Mouse (Mus musculus) forebrain, postnatal 0 days (tissue): Measurements from ENCODE around the gene Hip1r. TPM values are rescaled to one million over a fixed set of nuclear protein-coding genes. Genes with fewer than 3 reads are reported as not detected.

Source experiments
- ATAC-seq: fragments of 200-750 bp; cut with Nextera tagmentation; 2 replicates; pipeline ENCODE4 v1.8.0; 2017; ENCODE audit warnings: mild to moderate bottlenecking, moderate library complexity
- DNase-seq: peaks from one replicate; pipeline ENCODE4 v3.0.0-alpha.2; 2015
- H3K27ac ChIP-seq: fragments of 300-500 bp; sonication (generic); 2 replicates; pipeline ENCODE4 v1.5.1; 2014; ENCODE audit warnings: low read depth, mild to moderate bottlenecking, antibody characterized with exemption, low read length, moderate library complexity, mixed read lengths
- H3K27me3 ChIP-seq: fragments of 300-500 bp; sonication (generic); 2 replicates; pipeline ENCODE4 v1.6.1; 2014; ENCODE audit warnings: mild to moderate bottlenecking, low read length, mixed read lengths; ENCODE audit not compliant: insufficient read depth
- H3K36me3 ChIP-seq: fragments of 300-500 bp; sonication (generic); 2 replicates; pipeline ENCODE4 v1.6.1; 2014; ENCODE audit warnings: mild to moderate bottlenecking, moderate library complexity; ENCODE audit not compliant: insufficient read depth
- H3K4me1 ChIP-seq: fragments of 300-500 bp; sonication (generic); 2 replicates; pipeline ENCODE4 v1.6.1; 2014; ENCODE audit warnings: antibody characterized with exemption; ENCODE audit not compliant: insufficient read depth
- H3K4me2 ChIP-seq: fragments of 300-500 bp; sonication (generic); 2 replicates; pipeline ENCODE4 v1.6.1; 2014; ENCODE audit warnings: low read depth, mild to moderate bottlenecking, moderate library complexity
- H3K4me3 ChIP-seq: fragments of 300-500 bp; sonication (generic); 2 replicates; pipeline ENCODE4 v1.5.1; 2014; ENCODE audit warnings: low read depth, low read length, mixed read lengths
- H3K9ac ChIP-seq: fragments of 300-500 bp; sonication (generic); 2 replicates; pipeline ENCODE4 v1.6.1; 2014; ENCODE audit warnings: mild to moderate bottlenecking
- H3K9me3 ChIP-seq: fragments of 300-500 bp; sonication (generic); 2 replicates; pipeline ENCODE4 v1.6.1; 2016; ENCODE audit warnings: low read length
- CTCF ChIP-seq: sonication (generic); IDR thresholded peaks from 2 replicates; pipeline ENCODE4 v1.5.1; 2016; ENCODE audit warnings: antibody characterized with exemption, control low read depth, low read depth
- WGBS: fragments of 180-500 bp; shearing (Covaris S2); extraction: QIAGEN DNeasy Blood & Tissue Kit; methylation state at CpG from one replicate; pipeline ENCODE4 v1.1.7; 2014; 5-methylcytosine and 5-hydroxymethylcytosine counted together
- polyA plus RNA-seq: library from polyadenylated mRNA; unstranded; fragments of >200 nt; fragmentation: Nextera tagmentation; extraction: Ambion mirVana; gene quantifications from 2 replicates; pipeline ENCODE4 v1.2.1, GENCODE M21; 2015
- total RNA-seq: library from RNA; depleted of rRNA; stranded (reverse); fragments of >200 nt; gene quantifications from 2 replicates; pipeline ENCODE4 v1.2.3, GENCODE M21; 2014

Gene Hip1r
- total and polyA plus RNA-seq, 2 experiments from 2014 or later = 29.8 to 52.2 TPM

DNA sequence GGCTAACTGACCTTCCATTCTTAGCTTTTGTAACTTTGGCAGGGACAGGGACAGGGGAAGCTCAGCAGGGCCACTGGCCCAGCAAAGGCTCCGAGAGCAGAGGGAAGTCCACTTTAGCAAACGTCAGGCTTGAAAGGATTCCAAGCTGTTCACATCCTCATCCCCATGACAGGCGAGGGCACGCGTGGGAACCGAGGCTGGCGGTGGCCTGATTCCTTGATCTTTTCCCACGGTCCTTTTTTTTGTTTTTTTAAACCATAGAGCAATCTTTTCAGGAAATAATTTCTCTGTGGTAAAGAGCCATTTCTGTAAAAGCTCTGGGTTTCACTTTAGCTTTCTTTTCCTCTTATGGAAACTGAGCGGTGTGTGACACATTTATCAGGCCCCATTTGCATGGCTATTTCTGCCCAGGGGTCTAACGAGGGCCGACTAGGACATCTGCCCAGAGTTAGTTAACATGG is 41.4 kb downstream of the Hip1r start:
- Histone ChIP-seq H3K27ac (0 out of 2 replicates have a peak overlapping the region, but pooled peaks have one; percentile 24), H3K9me3 (no peaks in the 10 kb centered on the region), H3K27me3 (no peaks in the 10 kb centered on the region), H3K4me2 (no peak overlapping the region), H3K4me1 (peaks cover 33% of the 10 kb centered on the region), H3K36me3 (peaks cover 6% of the 10 kb centered on the region; the same call in 1 of the 2 replicates), H3K9ac (no peak overlapping the region), H3K4me3 (no peak overlapping the region)
- DNase-seq (peak; percentile 44), ATAC-seq (no peak)
- no peak for TF ChIP-seq CTCF
- WGBS = 8% methylated on average over 11 of the region's 11 CpGs

- no peak overlapping the region for H3K27ac ChIP-seq
- no peaks in the 10 kb centered on the region for H3K9me3 ChIP-seq
- H3K4me1 ChIP-seq = peaks cover 33% of the 10 kb centered on the region
- H3K9ac ChIP-seq = no peak overlapping the region
- no peak for TF ChIP-seq CTCF
- WGBS = 73% methylated on average over 2 of the region's 2 CpGs
- H3K4me2 ChIP-seq = no peak overlapping the region
- peaks cover 4% of the 10 kb centered on the region; the same call in 1 of the 2 replicates for H3K36me3 ChIP-seq
- ATAC-seq (no peak), DNase-seq (no peak)
- H3K4me3 ChIP-seq = no peak overlapping the region
- H3K27me3 ChIP-seq = no peaks in the 10 kb centered on the region
These were observed 42.3 kb downstream of the Hip1r start for GRCm38 (mm10) chr5:124015727-124016126.

DNA sequence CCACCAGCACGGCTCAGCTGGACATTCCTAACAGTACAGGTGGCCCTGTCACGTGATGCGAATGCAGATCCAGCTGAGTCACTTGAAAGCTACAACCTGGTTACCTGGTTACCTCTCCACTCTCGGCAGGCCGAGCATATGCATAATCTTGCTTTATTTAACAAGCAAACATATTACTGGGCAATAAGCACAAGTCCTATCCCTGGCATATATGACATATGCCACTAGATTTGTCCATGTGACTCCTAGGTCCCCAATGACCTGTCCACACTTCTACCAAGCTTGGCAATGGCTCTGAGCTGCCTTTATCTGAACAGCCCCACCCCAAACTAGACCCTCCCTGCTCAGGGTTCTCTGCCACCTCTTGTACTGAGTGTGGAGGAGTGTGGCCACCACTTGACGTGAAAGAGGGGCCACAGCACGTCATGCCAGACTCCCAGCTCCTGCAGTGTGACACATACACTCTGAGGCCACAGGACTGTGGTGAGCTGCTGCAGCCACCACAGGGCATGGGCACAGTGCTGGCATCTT is 42.9 kb downstream of the Hip1r start:
- no peak overlapping the region for H3K27ac ChIP-seq
- H3K9ac ChIP-seq = no peak overlapping the region
- WGBS = 84% methylated on average over 7 of the region's 7 CpGs
- TF ChIP-seq CTCF = no peak
- H3K9me3 ChIP-seq = no peaks in the 10 kb centered on the region
- H3K36me3 ChIP-seq = peaks cover 4% of the 10 kb centered on the region
- no peaks in the 10 kb centered on the region for H3K27me3 ChIP-seq
- DNase-seq = no peak
- peaks cover 27% of the 10 kb centered on the region for H3K4me1 ChIP-seq
- H3K4me3 ChIP-seq = no peak overlapping the region
- ATAC-seq = no peak
- H3K4me2 ChIP-seq = no peak overlapping the region

DNA sequence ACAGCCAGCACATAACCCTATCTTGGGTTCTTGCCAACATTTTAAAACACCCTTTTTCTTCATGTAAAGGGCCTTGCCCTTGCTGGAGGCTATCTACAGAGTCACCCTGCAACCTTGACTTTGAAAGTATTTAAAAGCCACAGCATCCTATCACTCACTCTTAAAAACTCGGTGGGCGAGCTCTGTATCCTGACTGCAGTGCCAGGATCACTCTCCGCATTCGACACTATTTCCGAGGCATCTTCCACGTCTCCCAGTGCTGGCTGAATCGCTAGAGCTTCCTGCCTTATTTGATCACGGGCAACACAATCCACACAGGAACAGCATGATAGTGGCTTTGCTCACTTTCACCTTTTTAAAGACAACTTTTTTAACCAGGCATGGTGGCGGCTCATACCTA is 44.5 kb downstream of the Hip1r start:
- Histone ChIP-seq H3K9me3 (no peaks in the 10 kb centered on the region), H3K4me2 (no peak overlapping the region), H3K4me1 (peaks cover 14% of the 10 kb centered on the region), H3K4me3 (no peak overlapping the region), H3K9ac (no peak overlapping the region), H3K36me3 (peaks cover 7% of the 10 kb centered on the region), H3K27me3 (no peaks in the 10 kb centered on the region), H3K27ac (no peak overlapping the region)
- DNase-seq = no peak
- 57% methylated on average over 9 of the region's 9 CpGs for WGBS
- ATAC-seq = no peak
- no peak for TF ChIP-seq CTCF

DNA sequence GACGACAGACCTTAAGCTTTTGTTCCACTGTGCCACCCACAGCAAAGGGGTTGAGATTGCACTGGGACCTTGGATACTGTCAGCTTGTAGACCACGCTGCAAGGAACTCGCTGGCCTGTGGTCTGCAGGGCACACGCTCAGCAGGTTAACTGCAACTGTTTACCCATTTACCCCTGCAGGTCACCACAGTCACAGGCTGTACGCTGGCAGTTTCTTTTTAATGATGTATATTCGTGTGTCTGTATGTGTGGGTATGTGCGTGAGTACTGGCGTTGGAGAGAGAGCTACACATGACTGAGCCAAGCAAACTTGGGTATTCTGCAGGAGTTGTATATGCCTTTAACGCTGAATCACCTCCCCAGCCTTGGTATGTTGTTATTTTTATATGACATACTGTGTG is 45.2 kb downstream of the Hip1r start:
- Histone ChIP-seq H3K4me3 (no peak overlapping the region), H3K36me3 (peaks cover 7% of the 10 kb centered on the region), H3K4me1 (peaks cover 14% of the 10 kb centered on the region; the same call in 1 of the 2 replicates), H3K9ac (no peak overlapping the region), H3K27ac (no peak overlapping the region), H3K9me3 (no peaks in the 10 kb centered on the region), H3K4me2 (no peak overlapping the region), H3K27me3 (no peaks in the 10 kb centered on the region)
- WGBS = 85% methylated on average over 9 of the region's 9 CpGs
- DNase-seq (no peak), ATAC-seq (no peak)
- TF ChIP-seq CTCF = no peak

- Histone ChIP-seq H3K9me3 (no peaks in the 10 kb centered on the region), H3K27ac (0 out of 2 replicates have a peak overlapping the region, but pooled peaks have one; percentile 45), H3K9ac (no peak overlapping the region), H3K27me3 (no peaks in the 10 kb centered on the region), H3K4me1 (peaks cover 12% of the 10 kb centered on the region; the same call in 1 of the 2 replicates), H3K4me3 (no peak overlapping the region), H3K36me3 (peaks cover 7% of the 10 kb centered on the region), H3K4me2 (no peak overlapping the region)
- DNase-seq (peak; percentile 56), ATAC-seq (peak; percentile 63)
- 54% methylated on average over 12 of the region's 12 CpGs for WGBS
- TF ChIP-seq CTCF = no peak
These were observed 46.2 kb downstream of the Hip1r start for GRCm38 (mm10) chr5:124019348-124020216.

DNA sequence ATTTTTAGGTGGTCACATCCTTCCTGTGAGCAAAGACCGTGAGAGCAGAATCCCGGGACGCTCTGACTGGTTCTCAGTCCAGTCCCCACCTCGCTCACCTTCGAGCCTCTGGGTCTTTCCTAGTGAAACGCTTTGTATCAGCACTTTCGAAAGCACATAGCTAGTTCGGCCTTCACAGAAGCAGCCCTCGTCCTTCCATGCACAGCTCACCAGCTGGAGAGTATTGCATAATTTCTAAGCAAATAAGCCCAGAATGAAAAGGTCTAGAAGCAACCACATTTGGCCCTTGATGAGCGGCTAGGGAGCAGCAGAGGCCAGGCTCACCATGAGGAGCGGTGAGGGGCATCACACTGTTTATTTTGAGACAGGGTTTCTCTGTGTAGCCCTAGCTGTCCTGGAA is 47.7 kb downstream of the Hip1r start:
- WGBS = 92% methylated on average over 11 of the region's 11 CpGs
- no peak overlapping the region for H3K9ac ChIP-seq
- H3K9me3 ChIP-seq = no peaks in the 10 kb centered on the region
- no peaks in the 10 kb centered on the region for H3K27me3 ChIP-seq
- H3K4me3 ChIP-seq = no peak overlapping the region
- no peak for DNase-seq
- no peak for TF ChIP-seq CTCF
- H3K36me3 ChIP-seq = peaks cover 7% of the 10 kb centered on the region
- no peak overlapping the region for H3K27ac ChIP-seq
- ATAC-seq = no peak
- H3K4me1 ChIP-seq = peaks cover 10% of the 10 kb centered on the region; the same call in 1 of the 2 replicates
- H3K4me2 ChIP-seq = no peak overlapping the region
